Mouse (Mus musculus) granulocyte monocyte progenitor cell, adult 5-6 weeks (primary cell): ENCODE data around the gene Hist2h3c2. TPM values are rescaled to one million over a fixed set of nuclear protein-coding genes. Genes with fewer than 3 reads are reported as not detected.

Experiments
- ATAC-seq: replicated peaks from 2 replicates; pipeline ENCODE4 v1.8.0; 2016; ENCODE audit warnings: mild to moderate bottlenecking, moderate TSS enrichment, inconsistent platforms; ENCODE audit not compliant: poor library complexity, severe bottlenecking
- total RNA-seq, 2 experiments: library from RNA; stranded (forward) in 1 of 2; stranded (reverse) in 1 of 2; fragments of 200-712, 200-1000 nt in 1 of 2; fragments of >200 nt in 1 of 2; fragmentation: Nextera tagmentation in 1 of 2; gene quantifications; 2 replicates each; pipeline ENCODE4 v1.2.3; 2014 to 2017

The Hist2h3c2 gene
- total RNA-seq, 2 experiments from 2014 or later, result 35.5 to 202 TPM

DNA sequence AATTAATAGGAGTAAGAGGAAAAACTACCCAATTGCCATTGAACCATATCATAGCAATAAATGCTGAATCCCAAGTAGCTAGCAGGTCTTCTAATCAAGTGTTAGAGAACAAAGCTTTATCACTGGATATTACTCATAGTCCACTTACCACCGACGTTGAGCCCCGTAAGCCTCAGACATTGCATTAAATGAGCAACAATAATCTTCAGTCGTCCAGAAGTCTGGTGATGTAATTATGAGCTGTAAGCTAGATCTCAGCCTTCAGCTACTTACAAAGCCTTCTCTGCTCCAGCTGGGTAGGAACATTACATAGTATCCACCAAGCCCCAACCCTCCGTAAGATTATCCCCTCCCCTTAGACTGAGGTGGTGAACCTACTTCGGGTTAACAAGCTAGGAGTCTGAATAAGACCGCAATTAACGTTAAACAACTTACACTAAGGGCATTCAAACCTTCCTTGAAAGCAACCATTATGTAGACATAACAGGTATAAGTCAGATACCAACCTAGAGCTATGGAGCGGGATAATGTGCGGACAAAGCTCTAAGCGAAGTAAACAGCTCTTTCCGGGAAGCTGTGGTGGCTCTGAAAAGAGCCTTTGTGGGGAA lies 919 bp downstream of the Hist2h3c2 start:
- ATAC-seq, result no peak

DNA sequence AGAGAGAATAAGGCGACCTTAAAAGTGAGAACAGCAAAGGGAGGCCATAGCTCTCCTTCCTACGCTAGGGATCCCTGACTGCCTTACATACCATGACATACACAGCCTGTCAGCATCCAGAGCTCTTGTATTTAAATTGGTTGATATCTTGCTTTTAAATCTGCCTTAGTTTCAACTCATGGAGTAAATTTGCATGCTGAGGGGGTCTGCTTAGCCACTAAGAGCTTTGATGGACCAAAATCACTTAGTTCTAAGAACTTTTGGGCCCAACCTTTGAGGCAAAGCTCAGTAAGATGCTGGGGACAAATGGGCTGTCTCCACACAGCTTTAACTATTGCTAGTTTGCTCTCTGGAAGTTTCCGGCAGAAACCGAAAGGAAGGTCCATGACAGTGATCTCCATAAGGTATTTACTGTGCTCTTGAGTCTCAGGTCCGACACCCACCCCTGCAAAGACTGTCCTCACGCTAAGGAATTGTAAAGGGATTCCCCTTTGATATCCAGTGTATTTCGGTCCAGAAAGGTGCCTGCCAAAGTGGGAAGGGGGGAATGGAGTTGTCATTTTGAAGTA lies 1.5 kb downstream of the Hist2h3c2 start:
- no peak for ATAC-seq

DNA sequence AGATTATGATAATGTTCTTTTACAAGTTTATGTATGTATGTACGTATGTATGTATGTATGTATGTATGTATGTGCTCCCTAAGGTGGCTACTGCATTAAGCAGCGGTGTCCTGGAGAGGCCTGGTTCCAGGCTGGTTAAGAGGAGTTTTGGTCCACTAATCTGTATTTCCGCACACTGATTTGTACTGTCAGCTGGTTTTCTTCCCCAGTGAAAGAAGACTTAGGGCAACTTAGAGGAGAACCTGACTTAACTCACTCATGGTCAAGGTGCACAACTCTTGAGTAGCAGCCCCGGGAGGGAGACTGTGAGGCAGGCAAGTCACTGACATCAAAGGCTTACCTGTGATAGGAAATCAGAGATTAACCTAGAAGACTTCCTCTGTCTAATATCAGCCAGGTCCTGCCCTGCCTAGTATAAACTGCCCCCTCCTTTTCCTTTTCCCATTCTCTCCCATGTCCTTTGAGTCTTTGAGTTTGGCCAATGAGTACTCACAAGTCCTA lies 2.0 kb downstream of the Hist2h3c2 start:
- ATAC-seq, result no peak

DNA sequence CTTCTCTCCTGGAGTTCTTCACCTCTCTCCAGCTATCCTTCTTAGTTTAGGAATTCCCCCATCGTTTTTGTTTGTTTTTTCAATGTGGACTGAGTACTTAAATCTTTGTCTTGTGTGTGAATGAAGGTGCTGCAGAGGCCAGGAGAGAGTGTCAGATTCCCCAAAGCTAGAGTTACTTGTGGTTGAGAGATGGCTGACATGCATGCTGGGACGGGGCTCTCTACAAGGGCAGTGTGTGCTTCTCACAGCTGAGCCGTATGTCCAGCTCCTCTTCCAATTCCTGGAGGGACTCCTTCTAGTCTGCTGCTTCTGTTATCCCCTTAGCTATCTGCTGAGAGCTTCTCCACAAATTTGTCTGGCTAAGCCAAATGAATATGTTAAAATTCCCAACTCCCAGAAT lies 3.1 kb downstream of the Hist2h3c2 start:
- ATAC-seq, result no peak

DNA sequence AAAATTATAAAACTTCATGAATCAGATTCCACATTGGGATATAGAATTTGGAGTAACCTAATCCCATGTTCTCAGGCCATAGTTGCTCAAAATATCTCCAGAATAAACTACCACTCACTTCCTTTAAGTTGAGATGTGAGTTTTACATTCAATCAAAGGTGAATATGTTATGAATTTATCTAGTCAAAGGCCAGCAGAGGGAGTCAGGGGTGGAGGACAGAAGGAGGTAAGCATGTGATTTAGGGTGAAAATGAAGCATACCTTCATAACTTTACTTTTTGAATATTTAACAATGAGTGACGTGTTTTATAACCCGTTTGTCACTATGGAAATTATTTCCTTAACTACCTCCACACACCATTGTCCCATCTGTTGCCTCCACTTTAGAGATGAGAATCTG lies 4.0 kb downstream of the Hist2h3c2 start:
- no peak for ATAC-seq

DNA sequence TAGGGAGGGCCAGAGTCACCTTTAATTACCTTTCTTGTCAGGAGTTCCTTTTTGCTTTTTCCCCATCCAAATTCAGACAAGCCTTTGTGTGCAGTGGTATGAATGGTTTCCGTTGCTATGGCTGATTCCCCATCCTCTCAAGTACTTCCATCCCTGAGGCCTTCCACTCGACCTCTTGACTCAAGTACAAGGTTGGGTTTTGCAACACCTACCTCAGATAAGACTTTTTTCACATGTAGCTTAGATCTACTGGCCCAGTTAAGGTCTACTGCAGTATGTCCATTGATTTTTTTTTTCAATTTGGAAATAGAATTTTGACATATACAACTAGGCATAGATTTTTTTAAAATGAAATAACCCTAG lies 7.2 kb downstream of the Hist2h3c2 start:
- no peak for ATAC-seq

DNA sequence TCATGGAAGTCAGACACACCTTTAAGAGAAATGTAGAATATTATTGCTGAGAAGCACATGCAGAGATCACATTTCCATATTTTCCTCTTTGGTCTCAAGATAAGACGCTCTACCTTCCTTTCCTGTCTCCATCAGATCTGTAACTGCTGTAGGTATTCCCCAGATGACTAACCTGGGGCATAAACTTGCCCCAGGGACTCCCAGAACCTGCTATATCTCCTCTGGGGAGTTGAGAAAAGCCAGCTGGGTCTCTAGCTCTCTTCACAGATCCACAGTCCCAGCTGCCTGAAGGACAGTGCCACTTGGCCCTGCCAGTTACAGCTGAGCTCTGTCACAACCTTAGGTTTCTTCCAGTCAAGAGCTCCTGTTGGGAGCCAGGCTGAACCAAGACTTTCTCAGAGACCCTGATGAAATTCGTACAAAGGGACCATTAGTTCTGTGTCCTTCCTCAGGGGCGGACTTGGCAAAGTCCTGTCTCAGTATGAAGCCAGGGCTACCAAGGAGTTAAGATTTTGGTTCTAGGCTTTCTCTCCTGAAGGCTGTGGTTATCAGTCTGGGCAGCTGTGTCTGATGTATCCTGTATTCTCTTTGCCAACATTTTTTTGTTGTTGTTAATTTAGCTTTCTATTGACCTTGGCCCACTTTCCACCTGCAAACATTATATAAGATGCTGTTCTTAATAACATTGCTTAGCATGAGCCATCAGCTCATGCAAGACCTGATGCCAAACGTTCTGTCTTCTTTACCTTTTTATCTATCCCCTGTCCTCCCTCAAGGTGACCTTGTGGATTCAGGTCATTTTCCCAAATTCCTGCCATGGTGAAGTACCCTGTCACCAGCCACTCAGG lies 7.8 kb downstream of the Hist2h3c2 start:
- ATAC-seq, result no peak

DNA sequence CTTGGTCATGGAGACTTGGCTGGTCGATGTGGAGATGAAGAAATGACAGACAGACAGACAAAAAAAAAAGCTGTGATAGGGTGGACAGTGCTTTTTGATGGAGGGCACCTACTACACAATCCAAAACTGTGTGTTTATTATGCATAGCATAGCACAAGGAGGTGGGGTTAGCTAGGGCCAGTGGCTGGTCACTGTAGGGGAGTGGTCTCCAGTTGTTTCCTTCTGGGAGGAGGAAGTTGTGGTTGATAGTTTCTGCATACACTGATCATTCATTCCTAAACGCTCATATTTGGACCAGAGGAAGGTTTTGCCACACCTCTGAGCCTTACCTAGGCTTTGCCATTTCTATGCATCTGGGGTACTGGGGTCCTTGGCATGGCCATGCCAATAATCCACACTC lies 8.5 kb downstream of the Hist2h3c2 start:
- ATAC-seq, result peak; percentile 73

DNA sequence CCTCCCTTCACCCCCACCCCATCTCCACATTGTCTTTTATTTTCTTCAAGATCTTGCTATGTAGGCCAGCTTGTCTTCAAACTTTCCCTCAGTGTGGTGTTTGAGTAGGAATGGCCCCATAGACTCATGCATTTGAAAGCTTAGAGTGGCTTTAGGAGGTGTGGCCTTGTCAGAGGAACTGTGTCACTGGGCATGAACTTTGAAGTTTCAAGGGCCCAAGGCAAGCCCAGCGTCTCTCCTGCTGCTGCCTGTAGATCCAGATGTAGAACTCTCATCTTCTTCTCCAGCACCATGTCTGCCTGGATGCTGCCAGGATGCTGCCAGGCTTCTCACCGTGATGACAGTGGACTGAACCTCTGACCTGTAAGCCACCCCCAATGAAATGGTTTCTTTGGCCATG lies 10.1 kb downstream of the Hist2h3c2 start:
- no peak for ATAC-seq

DNA sequence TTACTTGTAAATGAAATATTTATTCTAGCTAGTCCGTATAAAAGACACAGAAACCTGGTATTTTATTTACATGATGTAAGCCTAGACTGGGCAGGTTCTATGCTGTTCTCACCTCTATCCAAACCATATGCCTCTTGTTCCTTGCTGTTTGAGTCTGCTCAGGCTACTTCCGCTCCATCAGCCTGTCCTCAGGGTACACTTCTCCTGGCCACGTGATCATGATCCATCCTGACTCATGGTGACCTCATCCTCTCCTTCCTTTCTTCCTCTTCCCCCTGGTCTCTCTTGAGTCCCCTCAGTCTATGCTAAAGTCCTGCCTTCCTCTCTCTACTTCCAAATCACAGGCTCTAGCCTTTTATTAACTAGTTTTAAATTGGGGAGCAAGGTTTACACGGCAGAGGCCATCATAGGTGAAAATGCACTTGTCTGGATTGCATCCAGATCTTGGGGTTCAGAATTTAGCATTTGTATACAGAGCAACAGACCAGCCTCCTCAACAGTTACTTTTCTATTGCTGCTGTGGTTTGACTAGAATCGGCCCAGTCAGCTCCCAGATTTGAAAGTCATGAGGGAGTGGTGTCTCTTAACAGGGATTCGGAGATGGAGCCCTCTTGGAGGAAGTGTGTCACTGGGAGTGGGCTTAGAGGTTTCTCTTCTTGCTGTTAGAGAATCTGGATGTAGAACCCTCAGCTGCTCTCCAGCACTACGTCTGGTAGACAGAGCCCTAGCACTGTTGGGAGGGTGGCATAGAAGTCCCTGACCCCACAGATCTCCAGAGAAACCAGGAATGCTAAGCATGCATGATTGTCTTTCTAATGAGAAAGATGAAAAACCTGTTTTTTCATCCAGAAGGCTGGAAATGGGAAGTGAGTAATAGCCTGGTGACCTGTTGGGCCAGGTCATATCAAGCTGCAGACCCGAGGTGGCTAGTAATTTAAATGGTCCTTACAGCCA lies 12.0 kb downstream of the Hist2h3c2 start:
- peak; percentile 87 for ATAC-seq

DNA sequence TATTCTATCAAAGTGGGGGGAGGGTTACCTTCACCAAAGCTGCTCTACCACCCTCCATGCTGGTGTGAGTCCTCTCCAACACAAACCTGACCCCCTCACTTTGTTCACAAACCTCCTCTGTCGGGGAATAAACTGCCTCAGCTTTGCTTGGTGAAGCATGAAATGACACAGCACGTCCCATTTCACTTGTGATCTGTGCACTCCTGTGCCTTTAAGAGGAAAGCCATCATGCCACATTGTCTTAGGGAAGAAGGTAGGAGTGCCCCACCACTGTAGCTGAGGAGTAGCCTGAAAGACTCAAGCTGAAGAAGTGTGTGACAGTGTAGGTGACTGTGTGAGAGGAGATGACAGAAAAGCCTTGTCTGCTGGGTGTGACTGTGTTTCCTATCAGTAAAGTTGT lies 13.5 kb downstream of the Hist2h3c2 start:
- ATAC-seq, result no peak

DNA sequence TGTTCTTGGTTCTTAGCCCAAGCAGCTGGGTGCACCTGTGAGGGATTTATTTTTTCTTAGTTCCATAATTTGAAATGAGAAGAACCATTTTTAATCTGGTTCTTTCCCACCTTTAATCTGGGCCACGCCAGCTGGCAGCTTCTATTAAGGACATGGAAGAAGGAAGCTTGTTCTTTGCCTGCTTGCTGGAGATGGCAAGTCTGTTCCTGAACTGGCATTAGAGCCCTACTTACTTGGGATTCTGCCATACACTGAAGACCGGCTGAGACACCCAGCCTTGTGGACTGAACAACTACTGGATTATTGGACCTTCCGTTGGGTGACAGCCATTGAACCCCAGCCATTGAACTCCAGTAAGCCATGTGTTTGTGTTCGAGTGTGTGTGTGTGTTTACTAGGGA lies 16.2 kb downstream of the Hist2h3c2 start:
- ATAC-seq, result no peak

DNA sequence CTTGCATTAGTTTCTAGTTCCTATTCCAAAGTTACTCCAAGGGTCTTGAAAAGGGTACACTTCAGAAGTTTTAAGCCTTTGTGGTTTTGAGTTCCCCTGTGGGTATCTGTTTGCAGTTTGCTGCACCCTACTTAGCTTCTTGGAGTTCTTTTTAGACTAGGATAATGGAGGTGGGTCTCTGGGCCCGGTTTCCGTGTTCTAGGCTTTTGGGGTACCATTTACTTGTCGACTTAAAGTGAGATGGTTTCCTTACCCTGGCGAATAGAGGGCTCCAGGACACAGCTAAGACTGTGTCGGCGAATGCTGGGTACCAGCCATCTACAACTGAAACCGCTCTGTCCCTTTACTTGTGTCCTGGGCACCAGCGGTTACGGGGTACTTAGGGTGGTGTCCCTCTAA lies 17.3 kb downstream of the Hist2h3c2 start:
- peak; percentile 0; the same call in 1 of the 2 replicates for ATAC-seq

DNA sequence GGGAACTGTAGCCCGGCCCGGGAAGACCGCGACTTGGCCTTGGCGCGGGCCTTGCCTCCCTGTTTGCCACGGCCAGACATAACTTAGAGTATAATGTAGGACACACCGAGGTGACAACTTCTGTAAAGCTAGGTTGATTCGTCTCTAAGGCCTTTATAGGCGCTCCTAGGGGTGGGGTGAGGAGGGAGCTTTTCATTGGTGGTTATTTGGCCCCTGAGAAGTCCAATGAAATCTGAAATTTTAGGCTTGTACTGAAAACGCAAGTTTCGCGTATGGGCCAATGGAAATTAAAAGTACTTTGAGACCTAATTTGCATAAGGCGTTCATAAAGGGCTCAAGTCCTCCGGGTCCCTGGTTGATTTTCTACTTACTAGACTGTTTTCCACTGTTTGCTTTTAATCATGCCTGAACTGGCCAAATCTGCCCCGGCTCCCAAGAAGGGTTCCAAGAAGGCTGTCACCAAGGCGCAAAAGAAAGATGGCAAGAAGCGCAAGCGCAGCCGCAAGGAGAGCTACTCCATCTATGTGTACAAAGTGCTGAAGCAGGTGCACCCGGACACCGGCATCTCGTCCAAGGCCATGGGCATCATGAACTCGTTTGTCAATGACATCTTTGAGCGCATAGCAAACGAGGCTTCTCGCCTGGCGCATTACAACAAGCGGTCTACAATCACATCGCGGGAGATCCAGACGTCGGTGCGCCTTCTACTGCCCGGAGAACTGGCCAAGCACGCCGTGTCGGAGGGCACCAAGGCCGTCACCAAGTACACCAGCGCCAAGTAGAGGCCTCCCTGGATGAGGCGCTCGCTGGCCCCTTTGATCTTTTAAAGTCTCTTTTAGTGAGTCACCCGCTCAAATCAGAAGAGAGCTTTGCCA lies 17.9 kb downstream of the Hist2h3c2 start, which contains the start of the genes Hist2h2ac and Hist2h2be:
TSS of gene Hist2h2ac (minus strand) at position 116 of the 875 bp plus-strand sequence.
TSS of gene Hist2h2be (plus strand) at position 355 of the 875 bp plus-strand sequence.
- ATAC-seq, result peak; percentile 78

DNA sequence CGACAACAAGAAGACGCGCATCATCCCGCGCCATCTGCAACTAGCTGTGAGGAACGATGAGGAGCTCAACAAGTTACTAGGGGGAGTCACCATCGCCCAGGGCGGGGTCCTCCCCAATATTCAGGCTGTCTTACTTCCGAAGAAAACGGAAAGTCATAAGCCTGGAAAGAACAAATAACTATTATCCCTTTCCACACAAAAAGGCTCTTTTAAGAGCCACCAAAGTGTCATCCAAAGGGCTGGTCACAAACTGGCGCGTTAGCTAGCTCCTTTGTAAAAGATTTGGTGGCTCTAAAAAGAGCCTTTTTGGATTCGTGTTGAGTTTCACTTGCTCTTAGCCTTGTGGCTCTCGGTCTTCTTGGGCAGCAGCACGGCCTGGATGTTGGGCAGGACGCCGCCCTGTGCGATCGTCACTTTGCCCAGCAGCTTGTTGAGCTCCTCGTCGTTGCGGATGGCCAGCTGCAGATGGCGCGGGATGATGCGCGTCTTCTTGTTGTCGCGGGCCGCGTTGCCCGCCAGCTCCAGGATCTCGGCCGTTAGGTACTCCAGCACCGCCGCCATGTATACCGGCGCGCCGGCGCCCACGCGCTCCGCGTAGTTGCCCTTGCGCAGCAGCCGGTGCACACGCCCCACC lies 18.7 kb downstream of the Hist2h3c2 start:
- peak; percentile 5; the same call in 1 of the 2 replicates for ATAC-seq

DNA sequence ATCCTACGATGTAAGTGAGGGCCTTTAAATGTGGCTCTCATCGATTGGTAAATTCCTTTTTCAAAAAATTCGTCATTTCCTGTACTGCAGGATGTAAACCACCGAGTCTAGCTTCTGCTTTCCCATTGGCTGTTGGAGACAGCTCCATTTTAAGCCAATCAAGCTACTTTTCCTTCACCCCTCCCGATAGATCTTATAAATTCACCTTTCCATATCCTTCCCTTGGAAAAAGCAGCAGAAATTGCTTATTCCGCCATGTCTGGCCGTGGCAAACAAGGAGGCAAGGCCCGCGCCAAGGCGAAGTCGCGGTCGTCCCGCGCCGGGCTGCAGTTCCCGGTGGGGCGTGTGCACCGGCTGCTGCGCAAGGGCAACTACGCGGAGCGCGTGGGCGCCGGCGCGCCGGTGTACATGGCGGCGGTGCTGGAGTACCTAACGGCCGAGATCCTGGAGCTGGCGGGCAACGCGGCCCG lies 19.2 kb downstream of the Hist2h3c2 start, which contains the start of the genes Bola1 and Hist2h2ab:
TSS of gene Bola1 (minus strand) at position 49 of the 470 bp plus-strand sequence.
TSS of gene Hist2h2ab (plus strand) at position 205 of the 470 bp plus-strand sequence.
- ATAC-seq, result peak; percentile 52

DNA sequence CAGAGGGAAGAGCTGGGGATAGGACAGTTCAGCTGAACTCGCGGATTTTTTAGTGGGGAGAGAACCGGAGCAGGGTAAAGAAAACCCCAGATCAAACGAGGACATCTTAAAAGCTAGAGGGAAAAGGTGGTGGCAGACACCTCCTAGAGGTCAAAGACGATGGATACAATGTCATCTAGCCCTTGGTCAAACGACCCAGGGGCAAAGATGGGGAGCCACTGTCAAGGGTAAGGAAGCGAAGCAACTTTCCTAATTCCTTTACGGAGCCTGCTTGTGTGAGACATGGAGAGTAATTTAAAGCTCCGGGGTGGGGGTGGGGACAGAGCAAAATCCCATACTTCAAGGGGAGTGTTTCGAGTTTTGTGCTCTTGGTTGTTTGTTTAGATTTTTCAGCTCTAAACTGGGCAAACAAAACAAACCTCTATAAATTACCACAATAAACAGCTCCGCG lies 19.7 kb downstream of the Hist2h3c2 start:
- ATAC-seq, result 0 out of 2 replicates have a peak, but pooled peaks have one; percentile 10

DNA sequence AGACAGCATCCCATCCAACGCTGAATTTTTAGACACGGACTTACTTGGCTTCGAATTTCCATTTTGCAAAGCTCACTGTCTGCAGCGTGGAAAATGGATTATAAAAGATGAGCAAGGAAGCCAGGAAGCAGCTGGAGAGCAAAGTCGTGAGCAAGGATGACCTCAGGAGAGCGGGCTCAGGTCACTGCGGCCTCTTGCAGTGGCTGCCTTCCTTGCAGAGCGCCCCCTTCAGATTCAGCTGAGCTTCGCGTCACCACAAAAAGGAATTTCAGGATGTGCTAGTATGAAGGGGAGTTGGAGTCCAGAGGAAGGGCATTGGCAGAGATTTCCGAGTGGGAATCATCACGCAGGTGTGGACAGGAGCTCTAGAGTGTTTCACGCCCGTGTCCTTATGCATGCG lies 29.7 kb downstream of the Hist2h3c2 start:
- no peak for ATAC-seq
